Mouse (Mus musculus) liver, adult 2 months (tissue): ENCODE results near the gene Ctf1. TPM values are rescaled to one million over a fixed set of nuclear protein-coding genes. Genes with fewer than 3 reads are reported as not detected.

ENCODE experiments used
- DNase-seq: peaks from one replicate; pipeline ENCODE4 v3.0.0-alpha.2; 2011; ENCODE audit warnings: low read depth, low spot score; ENCODE audit errors: extremely low read depth
- H3K27ac ChIP-seq: fragments of 200-500 bp; replicated peaks from 2 replicates; pipeline ENCODE4 v1.5.1; 2012; ENCODE audit warnings: low read depth, mild to moderate bottlenecking, control low read depth, inconsistent platforms, low read length; ENCODE audit not compliant: insufficient read depth
- H3K27me3 ChIP-seq: fragments of 200-500 bp; 2 replicates; pipeline ENCODE4 v1.6.1; 2012; ENCODE audit warnings: mild to moderate bottlenecking, moderate library complexity, low read length, inconsistent platforms; ENCODE audit not compliant: control insufficient read depth, insufficient read depth
- H3K36me3 ChIP-seq: fragments of 200-500 bp; 2 replicates; pipeline ENCODE4 v1.6.1; 2012; ENCODE audit warnings: low read length, inconsistent platforms; ENCODE audit not compliant: control insufficient read depth, insufficient read depth
- H3K4me1 ChIP-seq: fragments of 200-500 bp; 2 replicates; pipeline ENCODE4 v1.6.1; 2011; ENCODE audit warnings: low read length; ENCODE audit not compliant: control insufficient read depth, insufficient read depth
- H3K4me3 ChIP-seq: fragments of 200-500 bp; 2 replicates; pipeline ENCODE4 v1.5.1; 2011; ENCODE audit warnings: low read depth, mild to moderate bottlenecking, control low read depth, low read length, moderate library complexity; ENCODE audit not compliant: insufficient read depth
- H3K79me2 ChIP-seq: fragments of 200-500 bp; 2 replicates; pipeline ENCODE4 v1.6.1; 2012; ENCODE audit warnings: inconsistent platforms, mild to moderate bottlenecking, low read length, moderate library complexity; ENCODE audit not compliant: control insufficient read depth, insufficient read depth
- H3K9ac ChIP-seq: fragments of 200-500 bp; 2 replicates; pipeline ENCODE4 v1.6.1; 2012; ENCODE audit warnings: low read depth, mild to moderate bottlenecking, control low read depth, inconsistent platforms, low read length
- CTCF ChIP-seq: fragments of 200-500 bp; IDR thresholded peaks from 2 replicates; pipeline ENCODE4 v1.5.1; 2011; ENCODE audit warnings: low read depth, low read length, control low read depth
- POLR2A ChIP-seq: fragments of 200-500 bp; IDR thresholded peaks from 2 replicates; pipeline ENCODE4 v1.6.1; 2011; ENCODE audit warnings: low read length, control low read depth; ENCODE audit not compliant: insufficient read depth; ENCODE audit errors: extremely low read depth
- WGBS: fragments of 180-500 bp; shearing (Covaris S2); methylation state at CpG from one replicate; pipeline ENCODE4 v1.1.7; 2018; 5-methylcytosine and 5-hydroxymethylcytosine counted together
- polyA plus RNA-seq: library from polyadenylated mRNA; depleted of rRNA; stranded (reverse); fragments of >200 nt; gene quantifications from 2 replicates; pipeline ENCODE4 v1.2.3, GENCODE M21; 2012
- total RNA-seq: library from RNA; depleted of rRNA; stranded (reverse); fragments of >200 nt; gene quantifications from 2 replicates; pipeline ENCODE4 v1.2.3, GENCODE M21; 2014

Ctf1 gene
- total and polyA plus RNA-seq, 2 experiments: 2.7 to 10.5 TPM

DNA sequence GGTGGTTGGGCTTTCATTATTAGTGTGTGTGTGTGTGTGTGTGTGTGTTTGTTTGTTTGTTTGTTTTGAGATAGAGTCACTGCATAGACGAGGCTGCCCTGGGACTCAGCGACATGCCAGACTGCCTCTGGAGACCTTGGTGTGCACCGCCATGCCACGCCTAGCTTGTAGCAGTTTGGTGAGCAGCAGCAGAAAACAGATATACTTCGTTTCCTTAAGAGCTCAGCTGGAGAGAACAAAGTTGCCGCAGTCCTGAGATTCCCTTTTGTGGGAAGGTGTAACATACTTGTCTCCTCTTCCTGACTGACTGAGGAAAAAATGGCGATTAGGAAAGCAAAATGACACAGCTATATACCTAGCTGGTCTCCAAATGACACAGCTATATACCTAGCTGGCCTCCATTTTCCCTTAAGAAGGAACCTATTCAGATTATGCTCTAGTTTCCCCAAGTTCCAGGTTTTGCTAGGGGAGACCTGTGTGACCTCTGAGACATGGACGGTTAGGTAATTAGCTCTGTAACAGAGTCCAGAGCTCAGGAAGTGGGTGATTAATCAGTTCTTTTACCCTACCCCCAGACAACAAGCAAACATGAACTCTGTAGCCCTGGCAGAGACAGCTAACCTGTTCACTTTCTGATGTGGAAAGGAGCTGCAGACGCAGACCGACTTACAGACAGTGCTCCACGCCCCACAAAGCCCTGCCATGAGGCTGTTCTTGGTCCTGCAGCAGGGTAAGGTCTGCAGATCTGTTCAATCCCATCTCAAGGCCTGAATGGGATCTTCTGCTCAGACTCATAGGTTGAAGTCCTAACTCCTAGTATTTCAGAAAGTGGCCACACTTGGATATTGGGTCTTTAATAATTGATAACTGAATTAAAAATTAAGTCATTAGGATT lies 40.4 kb upstream of the Ctf1 start:
- no peaks in the 10 kb centered on the region for H3K27me3 ChIP-seq
- WGBS: 30% methylated on average over 11 of the region's 11 CpGs
- peak; percentile 96 for DNase-seq
- no peaks in the 10 kb centered on the region for H3K36me3 ChIP-seq
- no peak overlapping the region for H3K9ac ChIP-seq
- H3K27ac ChIP-seq: peak overlapping the region; percentile 66
- peaks cover 10% of the 10 kb centered on the region for H3K4me1 ChIP-seq
- no peaks in the 10 kb centered on the region for H3K79me2 ChIP-seq
- H3K4me3 ChIP-seq: no peak overlapping the region
- no peak for TF ChIP-seq CTCF
- no peak for TF ChIP-seq POLR2A

GRCm38 (mm10) chr7:127672776-127673175 lies 39.8 kb upstream of the Ctf1 start:
- Histone ChIP-seq H3K9ac (0 out of 2 replicates have a peak overlapping the region, but pooled peaks have one; percentile 17), H3K4me1 (peaks cover 10% of the 10 kb centered on the region), H3K36me3 (no peaks in the 10 kb centered on the region), H3K27me3 (no peaks in the 10 kb centered on the region), H3K79me2 (no peaks in the 10 kb centered on the region), H3K27ac (peak overlapping the region; percentile 66), H3K4me3 (no peak overlapping the region)
- no peak for TF ChIP-seq CTCF
- no peak for TF ChIP-seq POLR2A
- DNase-seq: peak; percentile 68
- 40% methylated on average over 4 of the region's 4 CpGs for WGBS

GRCm38 (mm10) chr7:127674977-127675376 lies 37.6 kb upstream of the Ctf1 start:
- peak; percentile 88 for TF ChIP-seq CTCF
- no peak for TF ChIP-seq POLR2A
- no peaks in the 10 kb centered on the region for H3K36me3 ChIP-seq
- WGBS: 7% methylated on average over 5 of the region's 5 CpGs
- no peak overlapping the region for H3K9ac ChIP-seq
- no peak overlapping the region for H3K27ac ChIP-seq
- DNase-seq: peak; percentile 68
- no peak overlapping the region for H3K4me3 ChIP-seq
- H3K27me3 ChIP-seq: no peaks in the 10 kb centered on the region
- H3K4me1 ChIP-seq: peaks cover 10% of the 10 kb centered on the region
- H3K79me2 ChIP-seq: no peaks in the 10 kb centered on the region

- no peak overlapping the region for H3K9ac ChIP-seq
- no peaks in the 10 kb centered on the region for H3K27me3 ChIP-seq
- WGBS: 91% methylated on average over 9 of the region's 9 CpGs
- TF ChIP-seq CTCF (no peak), POLR2A (no peak)
- peaks cover 10% of the 10 kb centered on the region for H3K4me1 ChIP-seq
- DNase-seq: no peak
- H3K27ac ChIP-seq: no peak overlapping the region
- no peaks in the 10 kb centered on the region for H3K79me2 ChIP-seq
- no peaks in the 10 kb centered on the region for H3K36me3 ChIP-seq
- H3K4me3 ChIP-seq: no peak overlapping the region
These were observed 37.1 kb upstream of the Ctf1 start for GRCm38 (mm10) chr7:127675391-127675811.

DNA sequence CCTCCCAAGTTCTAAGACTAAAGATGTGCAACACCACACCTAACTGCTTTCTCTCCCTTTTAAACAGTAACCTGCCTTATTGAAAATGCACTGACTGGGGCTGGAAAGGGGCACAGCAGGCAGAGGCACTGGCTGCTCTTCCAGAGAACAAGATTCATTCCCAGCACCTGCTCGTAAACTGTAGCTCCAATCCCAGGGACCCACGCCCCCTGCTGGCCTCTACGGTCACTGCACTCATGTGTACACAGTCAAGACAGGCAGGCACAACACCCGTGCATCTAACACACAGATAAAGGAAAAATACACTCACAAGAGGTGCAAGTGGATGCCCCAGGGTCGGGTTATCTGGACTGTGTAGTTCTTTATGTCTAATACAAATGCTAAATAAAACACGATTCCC lies 35.5 kb upstream of the Ctf1 start:
- Histone ChIP-seq H3K79me2 (no peaks in the 10 kb centered on the region), H3K4me3 (no peak overlapping the region), H3K27ac (no peak overlapping the region), H3K27me3 (no peaks in the 10 kb centered on the region), H3K36me3 (no peaks in the 10 kb centered on the region), H3K9ac (no peak overlapping the region), H3K4me1 (peaks cover 5% of the 10 kb centered on the region; the same call in 1 of the 2 replicates)
- 56% methylated on average over 6 of the region's 6 CpGs for WGBS
- TF ChIP-seq POLR2A (no peak), CTCF (peak; percentile 93)
- peak; percentile 43 for DNase-seq

DNA sequence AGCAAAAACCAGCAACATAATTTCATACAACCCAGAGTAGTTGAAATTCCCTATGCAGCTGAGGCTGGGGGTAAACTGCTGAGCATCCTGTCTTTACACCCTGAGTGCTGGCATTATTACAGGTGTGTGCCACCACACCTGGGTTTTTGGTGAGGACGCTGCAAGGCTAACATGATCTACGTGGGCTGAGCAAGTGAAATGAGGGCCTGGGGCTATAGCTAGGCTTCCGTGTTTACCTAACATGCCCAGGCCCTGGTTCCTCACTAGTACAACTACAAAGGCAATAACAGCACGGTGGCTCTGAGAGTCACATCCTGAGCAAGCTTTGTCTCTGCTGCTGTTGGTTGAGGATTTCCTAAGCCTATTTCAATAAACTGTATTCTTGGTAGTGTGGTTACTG lies 34.9 kb upstream of the Ctf1 start:
- Histone ChIP-seq H3K27me3 (no peaks in the 10 kb centered on the region), H3K9ac (no peak overlapping the region), H3K4me1 (peaks cover 5% of the 10 kb centered on the region; the same call in 1 of the 2 replicates), H3K36me3 (no peaks in the 10 kb centered on the region), H3K79me2 (no peaks in the 10 kb centered on the region), H3K4me3 (no peak overlapping the region), H3K27ac (no peak overlapping the region)
- 92% methylated on average over 4 of the region's 4 CpGs for WGBS
- no peak for DNase-seq
- TF ChIP-seq CTCF (no peak), POLR2A (no peak)
